Mouse (Mus musculus) heart, embryonic 15.5 days (tissue): Measurements from ENCODE around the gene Rack1. TPM values are rescaled to one million over a fixed set of nuclear protein-coding genes. Genes with fewer than 3 reads are reported as not detected.

ENCODE experiments used
- ATAC-seq: fragments of 200-750 bp; cut with Nextera tagmentation; replicated peaks from 2 replicates; pipeline ENCODE4 v1.8.0; 2017; ENCODE audit warnings: low read depth, moderate TSS enrichment; ENCODE audit not compliant: insufficient number of reproducible peaks, insufficient read depth, low FRiP score
- H3K27ac ChIP-seq: fragments of 300-500 bp; sonication (generic); 2 replicates; pipeline ENCODE4 v1.5.1; 2015; ENCODE audit warnings: mild to moderate bottlenecking, inconsistent platforms
- H3K27me3 ChIP-seq: fragments of 300-500 bp; sonication (generic); 2 replicates; pipeline ENCODE4 v1.6.1; 2015; ENCODE audit warnings: inconsistent platforms
- H3K36me3 ChIP-seq: fragments of 300-500 bp; sonication (generic); 2 replicates; pipeline ENCODE4 v1.6.1; 2015; ENCODE audit warnings: mild to moderate bottlenecking, inconsistent platforms
- H3K4me1 ChIP-seq: fragments of 300-500 bp; sonication (generic); replicated peaks from 2 replicates; pipeline ENCODE4 v1.6.1; 2015; ENCODE audit warnings: inconsistent platforms
- H3K4me2 ChIP-seq: fragments of 300-500 bp; sonication (generic); 2 replicates; pipeline ENCODE4 v1.6.1; 2015; ENCODE audit warnings: inconsistent platforms, mild to moderate bottlenecking, moderate library complexity
- H3K4me3 ChIP-seq: fragments of 300-500 bp; sonication (generic); 2 replicates; pipeline ENCODE4 v1.5.1; 2015; ENCODE audit warnings: mild to moderate bottlenecking, inconsistent platforms
- H3K9ac ChIP-seq: fragments of 300-500 bp; sonication (generic); 2 replicates; pipeline ENCODE4 v1.6.1; 2015; ENCODE audit warnings: mild to moderate bottlenecking, inconsistent platforms
- H3K9me3 ChIP-seq: fragments of 300-500 bp; sonication (generic); replicated peaks from 2 replicates; pipeline ENCODE4 v1.6.1; 2016; ENCODE audit warnings: inconsistent platforms
- WGBS: fragments of 180-500 bp; shearing (Covaris S2); methylation state at CpG from one replicate; pipeline ENCODE4 v1.1.7; 2015; ENCODE audit warnings: mixed read lengths; 5-methylcytosine and 5-hydroxymethylcytosine counted together
- polyA plus RNA-seq: library from polyadenylated mRNA; unstranded; fragments of >200 nt; fragmentation: Nextera tagmentation; extraction: Ambion mirVana; gene quantifications from 2 replicates; pipeline ENCODE4 v1.2.1, GENCODE M21; 2015

The Rack1 gene
- polyA plus RNA-seq, 1 experiment from 2014 or later = 338 TPM

DNA sequence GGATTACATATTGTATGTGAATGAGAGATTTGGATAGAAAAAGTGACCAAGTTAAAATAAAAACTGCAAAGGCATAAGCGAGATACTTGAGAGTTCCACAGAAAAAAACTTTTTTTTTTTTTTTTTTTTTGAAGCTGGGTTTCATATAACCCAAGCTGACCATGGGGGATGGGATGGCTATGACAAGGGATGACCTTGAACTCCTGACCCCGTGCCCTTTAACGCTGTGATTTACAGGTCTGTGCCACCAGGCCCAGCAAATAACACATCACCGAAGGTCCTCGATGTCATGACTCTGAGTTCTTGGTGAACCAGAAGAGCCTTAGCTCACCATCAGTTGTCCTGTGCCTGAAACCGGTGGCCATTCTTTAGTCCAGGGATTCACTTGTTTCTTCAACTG lies 35.8 kb downstream of the Rack1 start:
- no peaks in the 10 kb centered on the region for H3K36me3 ChIP-seq
- H3K4me2 ChIP-seq = no peak overlapping the region
- no peaks in the 10 kb centered on the region for H3K9me3 ChIP-seq
- H3K4me3 ChIP-seq = no peak overlapping the region
- 66% methylated on average over 6 of the region's 6 CpGs for WGBS
- no peak overlapping the region for H3K27ac ChIP-seq
- H3K9ac ChIP-seq = no peak overlapping the region
- H3K4me1 ChIP-seq = peaks cover 17% of the 10 kb centered on the region
- ATAC-seq = no peak
- 0 out of 2 replicates have a peak, but pooled peaks cover 13% of the 10 kb centered on the region for H3K27me3 ChIP-seq

DNA sequence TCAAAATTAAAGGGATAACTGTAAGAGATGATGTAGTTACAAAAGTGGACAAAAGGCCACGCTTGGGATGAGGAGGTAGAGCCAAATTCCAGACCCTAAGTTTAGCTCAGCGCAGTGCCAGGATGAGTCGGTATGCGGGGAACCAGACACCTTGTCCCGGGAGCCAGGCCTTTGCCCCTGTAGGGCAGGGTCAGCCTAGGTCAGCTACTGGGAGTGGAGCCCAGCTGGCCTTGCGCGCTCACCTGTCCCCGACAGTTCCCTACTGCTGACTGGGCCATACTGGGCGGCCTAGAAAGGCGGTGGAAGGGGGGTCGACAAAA lies 36.8 kb downstream of the Rack1 start:
- H3K27ac ChIP-seq = peak overlapping the region; percentile 63
- ATAC-seq = no peak
- H3K4me1 ChIP-seq = peaks cover 17% of the 10 kb centered on the region
- H3K9ac ChIP-seq = peak overlapping the region; percentile 74
- 0 out of 2 replicates have a peak, but pooled peaks cover 13% of the 10 kb centered on the region for H3K27me3 ChIP-seq
- no peaks in the 10 kb centered on the region for H3K9me3 ChIP-seq
- no peaks in the 10 kb centered on the region for H3K36me3 ChIP-seq
- H3K4me3 ChIP-seq = peak overlapping the region; percentile 81
- WGBS = 15% methylated on average over 11 of the region's 11 CpGs
- H3K4me2 ChIP-seq = peak overlapping the region; percentile 92

DNA sequence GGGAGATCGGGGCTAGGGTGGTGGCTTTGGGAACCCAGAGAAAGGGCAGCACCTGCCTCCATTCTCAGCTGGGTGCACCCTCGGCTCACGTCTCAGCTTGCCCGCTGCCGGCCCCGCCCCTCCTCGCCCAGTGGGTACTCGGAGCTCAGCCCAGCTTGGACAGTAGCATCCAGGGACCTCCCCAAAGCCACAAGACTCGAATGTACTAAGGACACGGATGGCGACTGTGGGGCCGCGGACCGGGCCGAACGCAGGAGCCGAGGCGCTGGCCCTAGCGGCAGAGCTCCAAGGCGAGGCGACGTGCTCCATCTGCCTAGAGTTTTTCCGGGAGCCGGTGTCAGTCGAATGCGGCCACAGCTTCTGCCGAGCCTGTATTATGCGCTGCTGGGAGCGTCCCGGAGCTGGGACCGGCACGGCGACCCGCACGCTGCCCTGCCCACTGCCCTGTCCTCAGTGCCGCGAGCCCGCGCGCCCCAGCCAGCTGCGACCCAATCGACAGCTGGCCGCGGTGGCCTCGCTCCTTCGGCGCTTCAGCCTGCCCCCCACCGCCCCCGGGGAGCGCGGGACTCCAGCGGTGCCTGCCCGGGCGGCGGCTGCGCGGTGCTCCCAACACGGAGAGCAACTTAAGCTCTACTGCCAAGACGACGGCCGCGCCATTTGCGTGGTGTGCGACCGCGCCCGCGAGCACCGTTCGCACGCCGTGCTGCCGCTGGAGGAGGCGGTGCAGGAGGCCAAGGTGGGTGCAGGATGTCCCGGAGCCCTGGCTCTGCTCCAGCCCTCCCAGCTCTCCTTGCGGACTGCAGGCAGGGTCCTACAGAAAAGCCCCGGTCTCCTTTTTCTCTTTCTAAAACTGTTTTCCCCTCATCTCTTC lies 37.4 kb downstream of the Rack1 start:
- H3K4me3 ChIP-seq = peak overlapping the region; percentile 81
- ATAC-seq = peak; percentile 44; the same call in 1 of the 2 replicates
- peak overlapping the region; percentile 63 for H3K27ac ChIP-seq
- H3K9me3 ChIP-seq = no peaks in the 10 kb centered on the region
- H3K36me3 ChIP-seq = no peaks in the 10 kb centered on the region
- H3K4me1 ChIP-seq = peaks cover 17% of the 10 kb centered on the region
- H3K4me2 ChIP-seq = peak overlapping the region; percentile 92
- H3K9ac ChIP-seq = peak overlapping the region; percentile 74
- 0 out of 2 replicates have a peak, but pooled peaks cover 13% of the 10 kb centered on the region for H3K27me3 ChIP-seq
- WGBS = under 1% methylated on average over 77 of the region's 77 CpGs

DNA sequence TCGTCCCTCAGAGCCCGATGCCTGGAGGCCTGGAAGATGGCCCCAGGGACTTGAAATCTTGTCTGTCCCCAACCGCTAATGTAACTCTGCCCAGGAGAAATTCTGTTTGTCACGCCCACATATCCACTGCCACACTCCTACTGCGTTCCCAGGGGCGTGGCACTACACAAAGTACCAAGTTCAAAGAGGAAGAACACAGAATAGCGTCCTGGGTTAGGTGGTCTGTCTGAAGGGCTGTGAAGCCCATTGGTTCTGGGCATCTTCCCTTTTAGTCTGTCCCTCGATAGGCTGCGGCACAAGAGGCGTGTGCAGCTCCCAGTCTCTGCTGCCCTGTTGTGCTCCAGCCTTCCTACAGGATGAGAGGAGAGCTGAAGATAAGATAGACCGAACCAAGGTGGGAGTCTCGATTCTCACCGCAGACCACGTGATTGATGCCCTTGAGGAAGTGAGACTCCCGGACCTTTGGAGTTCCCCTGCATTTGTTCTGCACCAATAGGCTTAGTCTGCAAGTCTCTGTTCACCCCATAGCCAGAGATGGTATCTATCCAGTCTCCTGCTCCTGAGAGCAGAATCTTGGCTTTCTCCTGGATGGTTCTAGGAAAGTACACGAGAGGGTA lies 38.2 kb downstream of the Rack1 start:
- Histone ChIP-seq H3K4me2 (peak overlapping the region; percentile 92), H3K4me1 (peaks cover 13% of the 10 kb centered on the region), H3K9me3 (no peaks in the 10 kb centered on the region), H3K36me3 (no peaks in the 10 kb centered on the region), H3K27ac (peak overlapping the region; percentile 63), H3K27me3 (0 out of 2 replicates have a peak, but pooled peaks cover 13% of the 10 kb centered on the region), H3K9ac (peak overlapping the region; percentile 74), H3K4me3 (peak overlapping the region; percentile 81)
- ATAC-seq = no peak
- WGBS = 1% methylated on average over 16 of the region's 16 CpGs

- Histone ChIP-seq H3K4me2 (peak overlapping the region; percentile 92), H3K9ac (no peak overlapping the region), H3K27ac (no peak overlapping the region), H3K4me1 (peaks cover 13% of the 10 kb centered on the region), H3K27me3 (0 out of 2 replicates have a peak, but pooled peaks cover 13% of the 10 kb centered on the region), H3K9me3 (no peaks in the 10 kb centered on the region), H3K36me3 (no peaks in the 10 kb centered on the region), H3K4me3 (peak overlapping the region; percentile 81)
- no peak for ATAC-seq
- WGBS = 78% methylated on average over 10 of the region's 10 CpGs
These were observed 38.9 kb downstream of the Rack1 start for GRCm38 (mm10) chr11:48838879-48839680.

- Histone ChIP-seq H3K4me3 (no peak overlapping the region), H3K9me3 (no peaks in the 10 kb centered on the region), H3K9ac (no peak overlapping the region), H3K4me1 (peaks cover 13% of the 10 kb centered on the region), H3K27ac (no peak overlapping the region), H3K4me2 (no peak overlapping the region), H3K27me3 (0 out of 2 replicates have a peak, but pooled peaks cover 13% of the 10 kb centered on the region), H3K36me3 (no peaks in the 10 kb centered on the region)
- ATAC-seq = no peak
These were observed 40.7 kb downstream of the Rack1 start for GRCm38 (mm10) chr11:48840805-48841204.

GRCm38 (mm10) chr11:48841213-48841612 lies 41.1 kb downstream of the Rack1 start:
- Histone ChIP-seq H3K4me2 (no peak overlapping the region), H3K27ac (no peak overlapping the region), H3K9me3 (no peaks in the 10 kb centered on the region), H3K4me1 (peaks cover 13% of the 10 kb centered on the region), H3K9ac (no peak overlapping the region), H3K36me3 (no peaks in the 10 kb centered on the region), H3K4me3 (no peak overlapping the region), H3K27me3 (0 out of 2 replicates have a peak, but pooled peaks cover 12% of the 10 kb centered on the region)
- 80% methylated on average over 5 of the region's 5 CpGs for WGBS
- ATAC-seq = no peak

DNA sequence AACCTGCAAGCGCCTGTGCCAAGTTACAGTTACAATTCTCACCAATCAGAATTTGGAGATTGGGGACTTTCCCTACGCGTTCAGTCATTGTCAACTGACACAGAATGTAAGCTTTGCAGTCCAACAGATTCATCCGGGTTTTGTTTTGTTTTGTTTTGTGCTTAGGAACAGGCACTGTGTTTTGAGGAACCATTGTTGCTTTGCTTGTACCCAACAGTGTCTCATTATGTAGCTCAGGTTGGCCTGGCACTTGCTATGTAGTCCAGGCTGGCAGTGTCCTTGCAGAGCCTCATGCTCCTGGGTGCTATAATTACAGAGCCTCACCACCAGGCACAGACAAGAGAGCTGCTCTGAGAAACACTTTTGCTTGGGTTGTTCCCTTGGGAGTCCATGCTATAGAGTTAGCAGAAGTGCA lies 42.3 kb downstream of the Rack1 start:
- Histone ChIP-seq H3K4me1 (peaks cover 7% of the 10 kb centered on the region), H3K36me3 (no peaks in the 10 kb centered on the region), H3K27ac (no peak overlapping the region), H3K4me3 (no peak overlapping the region), H3K9ac (no peak overlapping the region), H3K27me3 (0 out of 2 replicates have a peak, but pooled peaks cover 3% of the 10 kb centered on the region), H3K4me2 (no peak overlapping the region), H3K9me3 (no peaks in the 10 kb centered on the region)
- no peak for ATAC-seq
- 71% methylated on average over 4 of the region's 4 CpGs for WGBS

DNA sequence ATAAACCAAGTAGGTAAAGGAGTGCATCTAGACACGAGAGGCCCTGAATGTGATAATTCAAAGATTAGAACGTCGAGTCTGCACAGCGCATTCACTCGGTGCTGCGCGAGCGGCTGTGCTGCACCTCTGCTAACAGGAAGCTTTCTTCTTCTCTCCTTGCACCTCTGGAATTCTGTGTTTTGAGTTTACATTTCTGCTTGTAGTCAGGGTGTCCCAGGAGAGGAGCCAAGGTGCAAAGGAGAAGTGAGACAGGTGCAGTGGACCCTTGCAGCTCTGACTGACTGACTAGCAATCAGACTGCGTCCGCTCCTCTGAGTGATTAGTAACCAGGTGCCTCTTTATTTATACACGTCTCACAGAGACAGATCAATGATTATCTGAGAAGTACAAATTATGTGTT lies 43.1 kb downstream of the Rack1 start:
- no peaks in the 10 kb centered on the region for H3K36me3 ChIP-seq
- no peak overlapping the region for H3K27ac ChIP-seq
- H3K9ac ChIP-seq = no peak overlapping the region
- no peaks in the 10 kb centered on the region for H3K9me3 ChIP-seq
- no peak overlapping the region for H3K4me2 ChIP-seq
- ATAC-seq = no peak
- H3K4me3 ChIP-seq = no peak overlapping the region
- WGBS = 76% methylated on average over 11 of the region's 11 CpGs
- 0 out of 2 replicates have a peak, but pooled peaks cover 3% of the 10 kb centered on the region for H3K27me3 ChIP-seq
- peaks cover 6% of the 10 kb centered on the region for H3K4me1 ChIP-seq

- Histone ChIP-seq H3K27me3 (0 out of 2 replicates have a peak, but pooled peaks cover 4% of the 10 kb centered on the region), H3K36me3 (no peaks in the 10 kb centered on the region), H3K27ac (no peak overlapping the region), H3K9ac (no peak overlapping the region), H3K4me3 (no peak overlapping the region), H3K4me2 (no peak overlapping the region), H3K4me1 (no peaks in the 10 kb centered on the region), H3K9me3 (no peaks in the 10 kb centered on the region)
- 61% methylated on average over 6 of the region's 6 CpGs for WGBS
- ATAC-seq = no peak
These were observed 44.2 kb downstream of the Rack1 start for GRCm38 (mm10) chr11:48844309-48844708.

GRCm38 (mm10) chr11:48845244-48845815 lies 45.2 kb downstream of the Rack1 start:
- ATAC-seq = no peak
- H3K4me3 ChIP-seq = no peak overlapping the region
- no peaks in the 10 kb centered on the region for H3K36me3 ChIP-seq
- no peak overlapping the region for H3K4me2 ChIP-seq
- H3K4me1 ChIP-seq = peaks cover 5% of the 10 kb centered on the region; the same call in 1 of the 2 replicates
- no peak overlapping the region for H3K27ac ChIP-seq
- WGBS = 30% methylated on average over 13 of the region's 13 CpGs
- no peak overlapping the region for H3K9ac ChIP-seq
- H3K27me3 ChIP-seq = 0 out of 2 replicates have a peak, but pooled peaks cover 8% of the 10 kb centered on the region
- H3K9me3 ChIP-seq = no peaks in the 10 kb centered on the region
